Mouse (Mus musculus) midbrain, embryonic 11.5 days (tissue): ENCODE data around the gene Dbndd2. TPM values are rescaled to one million over a fixed set of nuclear protein-coding genes. Genes with fewer than 3 reads are reported as not detected.

ENCODE experiments used
- ATAC-seq: fragments of 200-750 bp; cut with Nextera tagmentation; 2 replicates; pipeline ENCODE4 v1.8.0; 2017; ENCODE audit warnings: moderate TSS enrichment, moderate library complexity; ENCODE audit not compliant: low FRiP score
- DNase-seq: peaks from one replicate; pipeline ENCODE4 v3.0.0; 2015; ENCODE audit warnings: low spot score; ENCODE audit errors: missing footprints
- H3K27ac ChIP-seq: fragments of 300-500 bp; sonication (generic); 2 replicates; pipeline ENCODE4 v1.5.1; 2014; ENCODE audit warnings: low read depth, low read length
- H3K27me3 ChIP-seq: fragments of 300-500 bp; sonication (generic); 2 replicates; pipeline ENCODE4 v1.6.1; 2014; ENCODE audit warnings: mild to moderate bottlenecking, low read length, moderate library complexity, mixed read lengths; ENCODE audit not compliant: control insufficient read depth, insufficient read depth
- H3K36me3 ChIP-seq: fragments of 300-500 bp; sonication (generic); 2 replicates; pipeline ENCODE4 v1.6.1; 2014; ENCODE audit warnings: mild to moderate bottlenecking, low read length, moderate library complexity, mixed read lengths; ENCODE audit not compliant: control insufficient read depth, insufficient read depth
- H3K4me1 ChIP-seq: fragments of 300-500 bp; sonication (generic); 2 replicates; pipeline ENCODE4 v1.6.1; 2014; ENCODE audit warnings: low read length; ENCODE audit not compliant: control insufficient read depth, insufficient read depth
- H3K4me2 ChIP-seq: fragments of 300-500 bp; sonication (generic); 2 replicates; pipeline ENCODE4 v1.6.1; 2014; ENCODE audit warnings: mild to moderate bottlenecking, moderate library complexity
- H3K4me3 ChIP-seq: fragments of 300-500 bp; sonication (generic); 2 replicates; pipeline ENCODE4 v1.5.1; 2014; ENCODE audit warnings: low read depth, low read length
- H3K9ac ChIP-seq: fragments of 300-500 bp; sonication (generic); 2 replicates; pipeline ENCODE4 v1.6.1; 2014; ENCODE audit warnings: low read length
- H3K9me3 ChIP-seq: fragments of 300-500 bp; sonication (generic); 2 replicates; pipeline ENCODE4 v1.6.1; 2016; ENCODE audit warnings: low read length; ENCODE audit not compliant: control insufficient read depth
- WGBS: fragments of 180-500 bp; shearing (Covaris S2); extraction: QIAGEN DNeasy Blood & Tissue Kit; methylation state at CpG from one replicate; pipeline ENCODE4 v1.1.7; 2014; 5-methylcytosine and 5-hydroxymethylcytosine counted together
- polyA plus RNA-seq: library from polyadenylated mRNA; unstranded; fragments of >200 nt; fragmentation: Nextera tagmentation; extraction: Ambion mirVana; gene quantifications from 2 replicates; pipeline ENCODE4 v1.2.1, GENCODE M21; 2014

The Dbndd2 gene
- polyA plus RNA-seq, 1 experiment from 2014 or later, result 3.4 TPM

- WGBS, result 84% methylated on average over 10 of the region's 10 CpGs
- Histone ChIP-seq H3K27me3 (no peaks in the 10 kb centered on the region), H3K4me2 (no peak overlapping the region), H3K36me3 (no peaks in the 10 kb centered on the region), H3K9me3 (no peaks in the 10 kb centered on the region), H3K27ac (no peak overlapping the region), H3K9ac (no peak overlapping the region), H3K4me3 (no peak overlapping the region), H3K4me1 (no peaks in the 10 kb centered on the region)
- DNase-seq, result no peak
- ATAC-seq, result no peak
These were observed 48.4 kb downstream of the Dbndd2 start for GRCm38 (mm10) chr2:164534315-164534714.

GRCm38 (mm10) chr2:164537003-164537402 lies 51.1 kb downstream of the Dbndd2 start:
- Histone ChIP-seq H3K27me3 (no peaks in the 10 kb centered on the region), H3K36me3 (no peaks in the 10 kb centered on the region), H3K4me1 (no peaks in the 10 kb centered on the region), H3K4me3 (no peak overlapping the region), H3K4me2 (no peak overlapping the region), H3K27ac (no peak overlapping the region), H3K9ac (no peak overlapping the region), H3K9me3 (no peaks in the 10 kb centered on the region)
- ATAC-seq, result no peak
- no peak for DNase-seq
- 89% methylated on average over 4 of the region's 4 CpGs for WGBS

GRCm38 (mm10) chr2:164540652-164541427 lies 54.9 kb downstream of the Dbndd2 start:
- ATAC-seq, result no peak
- Histone ChIP-seq H3K9ac (no peak overlapping the region), H3K4me2 (no peak overlapping the region), H3K4me1 (no peaks in the 10 kb centered on the region), H3K27ac (no peak overlapping the region), H3K27me3 (no peaks in the 10 kb centered on the region), H3K9me3 (no peaks in the 10 kb centered on the region), H3K36me3 (no peaks in the 10 kb centered on the region), H3K4me3 (no peak overlapping the region)
- no peak for DNase-seq
- WGBS, result 54% methylated on average over 8 of the region's 8 CpGs

- Histone ChIP-seq H3K27me3 (no peaks in the 10 kb centered on the region), H3K27ac (no peak overlapping the region), H3K9ac (no peak overlapping the region), H3K4me2 (no peak overlapping the region), H3K4me1 (no peaks in the 10 kb centered on the region), H3K4me3 (no peak overlapping the region), H3K36me3 (no peaks in the 10 kb centered on the region), H3K9me3 (no peaks in the 10 kb centered on the region)
- DNase-seq (no peak), ATAC-seq (no peak)
- WGBS, result 72% methylated on average over 5 of the region's 5 CpGs
These were observed 56.2 kb downstream of the Dbndd2 start for GRCm38 (mm10) chr2:164542132-164542531.

- DNase-seq (no peak), ATAC-seq (no peak)
- no peaks in the 10 kb centered on the region for H3K9me3 ChIP-seq
- no peak overlapping the region for H3K4me3 ChIP-seq
- H3K27ac ChIP-seq, result no peak overlapping the region
- H3K36me3 ChIP-seq, result no peaks in the 10 kb centered on the region
- 86% methylated on average over 7 of the region's 7 CpGs for WGBS
- H3K9ac ChIP-seq, result no peak overlapping the region
- no peaks in the 10 kb centered on the region for H3K27me3 ChIP-seq
- H3K4me2 ChIP-seq, result no peak overlapping the region
- no peaks in the 10 kb centered on the region for H3K4me1 ChIP-seq
These were observed 56.7 kb downstream of the Dbndd2 start for GRCm38 (mm10) chr2:164542598-164542997.

Other genes starting within 250 kb of the Dbndd2 start
- not detected in 2 replicates for gene Svs2, start 247.6 kb upstream of the Dbndd2 start, polyA plus RNA-seq
- not detected in 2 replicates for gene Svs3b, start 229.5 kb upstream of the Dbndd2 start, polyA plus RNA-seq
- not detected in 2 replicates for gene Svs4, start 207.6 kb upstream of the Dbndd2 start, polyA plus RNA-seq
- gene Svs3a, start 196.8 kb upstream of the Dbndd2 start, polyA plus RNA-seq, result not detected in 2 replicates
- gene Svs6, start 169.4 kb upstream of the Dbndd2 start, polyA plus RNA-seq, result not detected in 2 replicates
- gene Svs5, start 153.4 kb upstream of the Dbndd2 start, polyA plus RNA-seq, result not detected in 2 replicates
- gene Slpi, start 97.0 kb upstream of the Dbndd2 start, polyA plus RNA-seq, result 0.37 and 0.52 TPM in 2 replicates
- gene Rbpjl, start 83.0 kb upstream of the Dbndd2 start, polyA plus RNA-seq, result not detected in 2 replicates
- 0.10 and 0.23 TPM in 2 replicates for gene Matn4, start 80.9 kb upstream of the Dbndd2 start, polyA plus RNA-seq
- gene Sdc4, start 42.2 kb upstream of the Dbndd2 start, polyA plus RNA-seq, result 9.7 and 9.9 TPM in 2 replicates
- 62.0 and 63.6 TPM in 2 replicates for gene Sys1, start 29.1 kb upstream of the Dbndd2 start, polyA plus RNA-seq
- gene Gm20458, start 25.1 kb upstream of the Dbndd2 start, polyA plus RNA-seq, result 4.7 and 5.0 TPM in 2 replicates
- not detected in 2 replicates for gene Trp53tg5, start 12.4 kb upstream of the Dbndd2 start, polyA plus RNA-seq
- gene Pigt, start 11.4 kb downstream of the Dbndd2 start, polyA plus RNA-seq, result 48.1 and 51.9 TPM in 2 replicates
- gene Wfdc2, start 76.3 kb downstream of the Dbndd2 start, polyA plus RNA-seq, result 15.4 and 21.7 TPM in 2 replicates
- gene Spint3, start 87.4 kb downstream of the Dbndd2 start, polyA plus RNA-seq, result not detected in 2 replicates
- not detected in 2 replicates for gene Wfdc6a, start 99.3 kb downstream of the Dbndd2 start, polyA plus RNA-seq
- gene Eppin, start 107.5 kb downstream of the Dbndd2 start, polyA plus RNA-seq, result not detected in 2 replicates
- not detected in 2 replicates for gene Wfdc6b, start 127.4 kb downstream of the Dbndd2 start, polyA plus RNA-seq
- not detected in 2 replicates for gene Wfdc8, start 127.5 kb downstream of the Dbndd2 start, polyA plus RNA-seq
- gene Wfdc16, start 152.7 kb downstream of the Dbndd2 start, polyA plus RNA-seq, result not detected in 2 replicates
- gene Wfdc10, start 169.9 kb downstream of the Dbndd2 start, polyA plus RNA-seq, result not detected in 2 replicates
- not detected in 2 replicates for gene Wfdc9, start 170.5 kb downstream of the Dbndd2 start, polyA plus RNA-seq
- gene Wfdc11, start 188.0 kb downstream of the Dbndd2 start, polyA plus RNA-seq, result not detected in 2 replicates
- 0.21 TPM in 1 of 2 replicates, not detected in the other for gene Wfdc13, start 199.0 kb downstream of the Dbndd2 start, polyA plus RNA-seq
- gene Spint4, start 212.4 kb downstream of the Dbndd2 start, polyA plus RNA-seq, result not detected in 2 replicates
- not detected in 2 replicates for gene Spint5, start 229.2 kb downstream of the Dbndd2 start, polyA plus RNA-seq